Mouse (Mus musculus) ovary, adult 18-20 months (tissue): ENCODE results near the gene March7.

Experiments
- DNase-seq: peaks from one replicate; pipeline ENCODE4 v3.0.0; 2022; ENCODE audit warnings: low spot score, mixed read lengths

The March7 gene

DNA sequence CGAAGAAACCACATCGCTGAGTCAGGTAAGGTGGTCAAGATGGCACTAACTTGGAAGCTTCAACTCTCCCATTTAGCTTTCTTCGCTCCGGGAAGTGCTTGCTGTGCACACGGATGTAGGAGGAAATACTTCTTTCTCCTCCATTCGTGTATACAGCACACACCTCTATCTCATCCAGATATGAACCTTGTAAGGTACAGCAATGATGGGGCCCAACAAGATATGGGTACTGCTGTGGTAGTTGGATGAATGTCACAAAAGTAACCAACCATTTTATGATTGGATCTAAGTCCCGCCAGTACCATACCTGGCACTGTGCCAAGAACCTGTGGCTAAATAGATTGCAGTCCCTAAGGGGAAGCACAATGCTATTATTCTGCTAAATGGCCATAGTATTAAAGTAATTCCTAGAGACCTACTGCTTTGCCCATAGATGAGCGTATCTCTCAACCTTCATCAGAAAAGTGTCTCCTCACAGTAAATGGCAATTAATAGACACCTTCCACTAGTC, 75.5 kb downstream of the March7 start:
- no peak for DNase-seq

DNA sequence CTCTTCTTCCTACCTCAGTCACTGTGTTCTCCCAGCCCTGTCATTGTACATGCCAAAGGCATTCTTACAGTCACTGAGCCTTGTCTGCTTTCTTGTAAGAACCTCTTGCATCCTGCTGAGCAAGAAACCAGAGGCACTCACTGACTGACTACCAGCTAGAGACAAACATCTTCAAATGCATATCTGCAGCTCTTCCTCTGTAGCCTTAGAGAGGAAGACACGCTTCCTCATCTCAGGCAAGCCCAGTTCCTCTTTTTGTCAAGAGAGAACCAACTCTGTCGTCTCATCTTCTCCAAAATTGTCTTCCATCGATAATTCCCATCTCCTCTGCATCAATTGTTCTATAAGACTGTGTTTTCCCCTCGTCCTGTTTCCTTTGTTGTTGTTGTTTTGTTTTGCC, 78.9 kb downstream of the March7 start:
- no peak for DNase-seq

DNA sequence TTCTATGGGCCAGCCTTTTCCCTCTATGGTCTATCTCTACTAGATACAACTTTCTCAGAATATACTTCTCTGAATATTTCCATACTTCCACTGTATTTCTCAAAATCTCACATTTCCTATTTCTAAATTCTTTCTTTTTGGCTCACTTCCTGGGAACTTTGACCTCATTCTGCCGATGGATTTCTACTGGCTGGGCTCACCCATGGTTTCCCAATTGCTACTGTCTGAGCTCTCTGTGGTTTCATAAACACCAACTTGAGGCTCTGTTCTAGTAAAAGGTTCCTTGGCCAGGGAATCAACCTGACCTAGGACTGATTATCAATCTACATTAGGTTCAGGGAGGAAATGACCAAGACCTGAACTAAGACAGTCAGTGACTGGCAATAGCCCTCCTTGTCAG, 79.8 kb downstream of the March7 start:
- DNase-seq: no peak

DNA sequence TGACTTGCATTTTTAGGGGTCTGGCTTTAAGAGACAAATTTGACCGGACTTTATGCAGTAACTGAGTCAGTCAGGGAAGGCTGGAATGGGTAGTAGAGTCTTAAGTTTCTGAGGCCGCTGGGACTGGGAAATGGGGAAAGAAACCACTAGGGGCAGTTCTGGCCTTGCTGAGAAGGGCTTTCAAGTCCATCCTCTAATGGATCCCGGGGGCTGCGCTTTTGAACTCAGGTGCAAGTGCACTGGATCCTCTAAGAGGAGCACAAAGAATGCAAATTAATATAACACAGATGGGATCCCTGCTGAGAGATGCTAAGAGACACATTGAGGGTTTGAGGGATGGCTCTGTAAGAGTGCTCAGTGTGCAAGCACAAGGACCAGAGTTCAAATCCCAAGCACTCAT, 81.7 kb downstream of the March7 start:
- DNase-seq: no peak

DNA sequence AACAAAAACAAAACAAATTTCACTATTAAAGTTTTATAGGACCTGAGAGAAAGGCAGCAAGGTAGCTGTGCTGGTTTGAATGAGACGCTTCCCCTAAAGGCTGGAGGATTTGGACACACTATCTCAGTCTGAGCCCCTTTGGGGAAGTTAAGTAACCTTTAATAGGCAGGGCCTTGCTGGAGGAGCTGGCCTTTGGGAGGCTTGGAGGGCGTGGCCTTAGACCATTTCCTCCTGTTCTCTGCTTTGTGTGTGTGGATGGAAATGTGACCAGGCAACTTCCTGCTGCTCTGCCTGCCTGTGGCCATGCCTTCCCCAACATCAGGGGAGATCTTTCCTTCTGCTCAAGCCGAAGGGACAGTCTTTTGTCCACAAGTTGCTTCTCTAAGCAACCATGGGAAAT, 88.6 kb downstream of the March7 start:
- no peak for DNase-seq

DNA sequence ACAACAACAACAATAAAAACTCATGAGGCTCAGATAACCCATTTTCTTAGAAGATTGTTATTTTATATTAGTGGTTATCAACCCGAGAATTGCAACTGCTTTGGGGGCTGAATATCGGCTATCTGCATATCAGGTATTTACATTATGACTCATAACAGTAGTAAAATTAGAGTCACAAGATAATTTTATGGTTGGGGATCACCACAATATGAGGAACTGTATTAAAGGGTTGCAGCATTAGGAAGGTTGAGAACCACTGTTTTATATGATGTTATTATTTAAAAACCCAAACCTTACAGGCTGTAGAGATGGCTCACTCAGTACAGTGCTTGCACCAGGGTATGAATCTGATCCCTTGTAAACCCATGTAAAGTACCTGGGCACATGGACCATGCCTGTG, 89.6 kb downstream of the March7 start:
- no peak for DNase-seq
